Mouse (Mus musculus): ENCODE measurements around the gene Nsun5. TPM values are rescaled to one million over a fixed set of nuclear protein-coding genes. Genes with fewer than 3 reads are reported as not detected.

The Nsun5 gene
- polyA plus RNA-seq, 1 experiment = 16.0 TPM

DNA sequence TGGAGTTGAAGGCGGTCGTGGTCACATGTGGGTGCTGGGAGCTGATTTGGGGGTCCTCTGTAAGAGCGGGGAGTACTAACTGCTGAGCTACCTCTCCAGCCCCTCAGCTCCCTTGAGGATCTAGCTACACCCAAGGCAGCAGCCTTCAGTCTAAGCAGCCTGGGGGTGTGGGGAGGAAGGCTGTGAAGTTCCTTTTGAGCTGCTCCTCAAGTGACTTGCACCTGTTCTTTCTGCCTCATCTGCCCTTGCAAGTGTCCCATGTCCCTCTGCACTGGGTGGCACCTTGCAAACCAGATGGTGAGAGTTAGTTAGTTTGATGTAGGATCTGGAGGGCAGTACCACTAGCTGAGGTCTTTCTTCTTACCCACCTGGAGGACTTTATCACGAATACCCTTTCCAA lies 38.4 kb downstream of the Nsun5 start:
- Histone ChIP-seq H3K27ac (ENCODE audit: control insufficient read depth, insufficient read depth, low read depth, low read length) (no peak overlapping the region), H3K4me1 (ENCODE audit: control insufficient read depth, insufficient read depth, low read length) (peaks cover 2% of the 10 kb centered on the region; the same call in 1 of the 2 replicates), H3K4me3 (ENCODE audit: control insufficient read depth, low read depth, low read length) (no peak overlapping the region), H3K36me3 (ENCODE audit: control insufficient read depth, insufficient read depth, low read length) (peaks cover 5% of the 10 kb centered on the region), H3K27me3 (ENCODE audit: control insufficient read depth, insufficient read depth, low read length) (no peaks in the 10 kb centered on the region)
- TF ChIP-seq POLR2A (IDR thresholded peaks at IDR 0.05; ENCODE audit: control insufficient read depth, low read depth, low read length) (no peak), CTCF (IDR thresholded peaks at IDR 0.05; ENCODE audit: control insufficient read depth, insufficient read depth, insufficient replicate concordance, low read depth, low read length) (no peak)

DNA sequence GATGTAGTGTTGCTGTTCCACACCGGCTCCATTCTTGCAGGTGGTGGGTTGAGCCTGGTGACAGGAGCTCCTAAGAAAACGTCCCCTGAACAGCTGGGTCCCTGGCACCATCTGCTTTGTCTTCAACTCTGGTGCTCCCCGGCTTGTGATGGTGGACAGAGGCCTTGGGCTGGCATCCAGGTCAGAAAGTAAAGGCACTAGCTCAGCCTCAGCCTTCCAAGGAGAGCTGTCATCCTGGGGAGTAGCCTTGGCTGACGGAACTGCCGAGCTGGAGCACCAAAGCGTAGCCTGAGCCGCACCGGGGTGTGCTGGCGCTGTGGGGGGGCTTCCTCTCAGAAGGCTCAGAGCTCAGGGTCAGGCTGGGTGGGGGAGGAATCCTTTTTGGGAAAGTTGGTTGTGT lies 40.5 kb downstream of the Nsun5 start:
- no peak for TF ChIP-seq CTCF (IDR thresholded peaks at IDR 0.05; ENCODE audit: control insufficient read depth, insufficient read depth, insufficient replicate concordance, low read depth, low read length)
- no peak for TF ChIP-seq POLR2A (IDR thresholded peaks at IDR 0.05; ENCODE audit: control insufficient read depth, low read depth, low read length)
- Histone ChIP-seq H3K27ac (ENCODE audit: control insufficient read depth, insufficient read depth, low read depth, low read length) (no peak overlapping the region), H3K4me1 (ENCODE audit: control insufficient read depth, insufficient read depth, low read length) (no peaks in the 10 kb centered on the region), H3K36me3 (ENCODE audit: control insufficient read depth, insufficient read depth, low read length) (peaks cover 5% of the 10 kb centered on the region), H3K27me3 (ENCODE audit: control insufficient read depth, insufficient read depth, low read length) (no peaks in the 10 kb centered on the region), H3K4me3 (ENCODE audit: control insufficient read depth, low read depth, low read length) (no peak overlapping the region)

Other genes with a start within 250 kb of the Nsun5 start
- 63.4 and 65.5 TPM in 2 replicates for gene Tbl2, start 220.3 kb upstream of the Nsun5 start, polyA plus RNA-seq (2012; rRNA removed)
- 33.8 and 36.7 TPM in 2 replicates for gene Bcl7b, start 201.7 kb upstream of the Nsun5 start, polyA plus RNA-seq (2012; rRNA removed)
- gene Baz1b, start 182.7 kb upstream of the Nsun5 start, polyA plus RNA-seq (2012; rRNA removed) = 6.4 and 7.7 TPM in 2 replicates
- gene Fzd9, start 118.7 kb upstream of the Nsun5 start, polyA plus RNA-seq (2012; rRNA removed) = 3.1 and 3.2 TPM in 2 replicates
- 71.8 and 87.2 TPM in 2 replicates for gene Fkbp6, start 19.9 kb upstream of the Nsun5 start, polyA plus RNA-seq (2012; rRNA removed)
- gene Trim50, start 16.7 kb upstream of the Nsun5 start, polyA plus RNA-seq (2012; rRNA removed) = 0.78 and 0.99 TPM in 2 replicates
- gene Pom121, start 24.6 kb downstream of the Nsun5 start, polyA plus RNA-seq (2012; rRNA removed) = 97.5 and 107 TPM in 2 replicates
- 8.6 and 8.9 TPM in 2 replicates for gene Hip1, start 175.2 kb downstream of the Nsun5 start, polyA plus RNA-seq (2012; rRNA removed)
- gene Ccl26, start 193.6 kb downstream of the Nsun5 start, polyA plus RNA-seq (2012; rRNA removed) = not detected in 2 replicates
- 0.15 and 0.23 TPM in 2 replicates for gene Ccl24, start 203.1 kb downstream of the Nsun5 start, polyA plus RNA-seq (2012; rRNA removed)

Measured in testis, adult 2 months (tissue).